Mouse (Mus musculus): ENCODE measurements at regions not wholly inside any gene's neighbourhood (a gene's known extent, or its start where the extent isn't known, plus 50 kb on each side); places are given as distances from the start of the nearest gene placed in this dataset.

DNA sequence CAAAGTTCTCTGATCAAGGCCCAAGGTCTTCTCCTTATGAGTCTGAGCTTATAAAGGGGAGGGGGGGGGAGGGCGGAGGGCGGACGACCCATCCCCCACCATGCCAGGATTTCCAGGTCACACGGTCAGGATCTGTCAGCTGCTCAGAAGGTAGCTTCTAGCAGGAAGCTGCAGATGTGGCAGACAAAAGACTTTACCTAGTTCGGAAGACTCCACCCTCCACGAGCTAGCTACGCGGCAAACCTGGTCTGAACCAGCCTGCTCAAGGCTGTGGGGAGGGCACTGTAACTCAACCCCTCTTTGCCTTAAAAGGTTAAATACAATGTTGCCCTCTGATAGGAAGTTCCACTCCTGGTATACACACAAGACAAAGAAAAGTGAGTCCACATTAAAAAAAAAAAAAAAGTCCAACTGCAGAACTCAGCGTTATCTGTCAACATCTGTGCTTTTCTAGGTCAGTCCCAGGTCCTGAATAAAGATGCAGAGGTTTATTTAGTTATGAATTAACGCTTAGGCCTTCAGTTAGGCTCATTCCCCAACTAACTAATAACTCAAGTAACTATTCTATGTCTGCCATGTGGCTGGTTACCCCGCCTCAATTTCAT lies 108.7 kb downstream of the Rpl14 start:
- no peak overlapping the region for H3K27ac ChIP-seq
- TF ChIP-seq POLR2A (IDR thresholded peaks at IDR 0.05; ENCODE audit: insufficient read depth, low read depth, low read length) (no peak), CTCF (IDR thresholded peaks at IDR 0.05) (no peak), EP300 (IDR thresholded peaks at IDR 0.05; ENCODE audit: insufficient read depth, low read depth, low read length) (no peak)
- no peaks in the 10 kb centered on the region for H3K27me3 ChIP-seq (ENCODE audit: control insufficient read depth, insufficient read depth, low read length)
- no peaks in the 10 kb centered on the region for H3K36me3 ChIP-seq (ENCODE audit: control insufficient read depth, insufficient read depth, low read length)
- no peaks in the 10 kb centered on the region for H3K79me2 ChIP-seq (replicated peaks; ENCODE audit: control insufficient read depth, insufficient read depth, low read length)
- no peak overlapping the region for H3K9ac ChIP-seq (ENCODE audit: low read depth, low read length)
- no peak for DNase-seq
- 47% methylated on average over 11 of the region's 11 CpGs for WGBS
- intact Hi-C loops (cut with DNase I) = no loop called here
- no peak overlapping the region for H3K4me3 ChIP-seq
- peaks cover 6% of the 10 kb centered on the region for H3K4me1 ChIP-seq (ENCODE audit: control insufficient read depth, insufficient read depth, low read length)

DNA sequence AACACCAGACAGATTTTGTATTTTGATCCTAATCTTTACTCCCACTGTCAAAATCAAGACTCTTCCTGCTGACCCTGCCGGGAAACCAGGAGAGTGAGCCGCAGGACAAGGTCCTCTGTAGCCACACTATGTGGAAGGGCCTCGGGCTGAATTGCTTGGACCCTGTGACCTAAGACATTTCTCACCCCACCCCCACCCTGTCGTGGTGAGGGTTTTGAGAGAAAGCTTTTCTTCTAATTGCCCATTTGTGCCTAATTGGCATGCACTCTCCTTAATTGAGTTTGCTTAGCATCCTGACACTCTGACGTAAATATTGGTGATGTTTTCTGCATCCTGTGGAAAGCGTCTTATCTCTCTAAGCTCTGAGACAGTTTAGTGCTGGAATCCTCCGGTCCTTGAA lies 110.2 kb downstream of the Rpl14 start:
- no peak for DNase-seq
- no peaks in the 10 kb centered on the region for H3K27me3 ChIP-seq (ENCODE audit: control insufficient read depth, insufficient read depth, low read length)
- no peak overlapping the region for H3K4me3 ChIP-seq
- H3K79me2 ChIP-seq (replicated peaks; ENCODE audit: control insufficient read depth, insufficient read depth, low read length) = no peaks in the 10 kb centered on the region
- TF ChIP-seq POLR2A (IDR thresholded peaks at IDR 0.05; ENCODE audit: insufficient read depth, low read depth, low read length) (no peak), EP300 (IDR thresholded peaks at IDR 0.05; ENCODE audit: insufficient read depth, low read depth, low read length) (no peak), CTCF (IDR thresholded peaks at IDR 0.05) (no peak)
- peaks cover 5% of the 10 kb centered on the region for H3K4me1 ChIP-seq (ENCODE audit: control insufficient read depth, insufficient read depth, low read length)
- no peak overlapping the region for H3K9ac ChIP-seq (ENCODE audit: low read depth, low read length)
- intact Hi-C loops (cut with DNase I) = no loop called here
- H3K27ac ChIP-seq = no peak overlapping the region
- no peaks in the 10 kb centered on the region for H3K36me3 ChIP-seq (ENCODE audit: control insufficient read depth, insufficient read depth, low read length)
- WGBS = 44% methylated on average over 7 of the region's 7 CpGs

DNA sequence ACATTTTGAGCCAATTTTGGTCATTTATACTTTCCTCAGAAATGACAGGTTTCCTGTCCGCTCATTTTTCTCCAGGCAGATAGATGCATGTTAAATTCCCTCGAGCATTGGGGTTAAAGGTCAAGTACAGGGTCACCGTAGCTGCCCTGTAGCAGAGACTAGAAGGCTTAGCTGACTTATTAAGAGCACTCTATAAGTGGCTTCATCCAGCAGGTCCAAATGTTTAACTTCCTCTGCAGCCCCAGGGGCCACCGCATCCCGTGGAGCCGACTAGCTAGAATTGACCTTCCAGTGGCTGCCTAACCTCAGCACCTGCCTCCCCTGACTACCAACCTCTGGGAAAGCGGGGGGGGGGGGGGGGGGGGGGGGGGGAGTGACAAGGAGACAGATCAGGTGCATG lies 114.7 kb downstream of the Rpl14 start:
- TF ChIP-seq EP300 (IDR thresholded peaks at IDR 0.05; ENCODE audit: insufficient read depth, low read depth, low read length) = no peak
- TF ChIP-seq CTCF (IDR thresholded peaks at IDR 0.05) = no peak
- no peak for TF ChIP-seq POLR2A (IDR thresholded peaks at IDR 0.05; ENCODE audit: insufficient read depth, low read depth, low read length)
- DNase-seq = no peak
- H3K79me2 ChIP-seq (replicated peaks; ENCODE audit: control insufficient read depth, insufficient read depth, low read length) = no peaks in the 10 kb centered on the region
- H3K9ac ChIP-seq (ENCODE audit: low read depth, low read length) = no peak overlapping the region
- WGBS = 34% methylated on average over 6 of the region's 7 CpGs
- H3K4me1 ChIP-seq (ENCODE audit: control insufficient read depth, insufficient read depth, low read length) = peaks cover 4% of the 10 kb centered on the region
- no peak overlapping the region for H3K27ac ChIP-seq
- H3K4me3 ChIP-seq = no peak overlapping the region
- intact Hi-C loops (cut with DNase I) = no loop called here
- H3K36me3 ChIP-seq (ENCODE audit: control insufficient read depth, insufficient read depth, low read length) = no peaks in the 10 kb centered on the region
- H3K27me3 ChIP-seq (ENCODE audit: control insufficient read depth, insufficient read depth, low read length) = no peaks in the 10 kb centered on the region

DNA sequence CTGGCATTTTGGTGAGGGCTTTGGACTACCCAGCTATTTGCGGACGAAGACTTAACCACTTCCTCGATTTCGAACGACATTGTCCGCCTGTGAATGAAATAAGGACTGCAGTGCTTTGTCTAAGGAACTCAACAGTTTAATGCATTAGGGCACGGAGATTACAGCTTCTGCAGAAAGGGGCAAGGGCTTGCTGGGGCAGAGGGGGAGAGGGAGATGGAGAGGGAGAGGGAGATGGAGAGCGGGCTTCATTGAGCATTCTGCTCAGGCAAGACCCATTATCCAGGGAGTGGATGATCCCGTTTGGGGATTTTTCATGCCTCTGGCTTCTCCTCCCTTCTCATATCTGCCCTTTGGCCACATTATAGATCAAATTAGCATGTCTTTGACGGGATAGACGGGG lies 117.8 kb downstream of the Rpl14 start:
- H3K4me3 ChIP-seq = no peak overlapping the region
- H3K36me3 ChIP-seq (ENCODE audit: control insufficient read depth, insufficient read depth, low read length) = no peaks in the 10 kb centered on the region
- intact Hi-C loops (cut with DNase I) = no loop called here
- H3K79me2 ChIP-seq (replicated peaks; ENCODE audit: control insufficient read depth, insufficient read depth, low read length) = no peaks in the 10 kb centered on the region
- no peaks in the 10 kb centered on the region for H3K27me3 ChIP-seq (ENCODE audit: control insufficient read depth, insufficient read depth, low read length)
- H3K27ac ChIP-seq = no peak overlapping the region
- no peak overlapping the region for H3K9ac ChIP-seq (ENCODE audit: low read depth, low read length)
- 87% methylated on average over 11 of the region's 11 CpGs for WGBS
- no peak for DNase-seq
- peaks cover 11% of the 10 kb centered on the region for H3K4me1 ChIP-seq (ENCODE audit: control insufficient read depth, insufficient read depth, low read length)
- TF ChIP-seq EP300 (IDR thresholded peaks at IDR 0.05; ENCODE audit: insufficient read depth, low read depth, low read length) = no peak

DNA sequence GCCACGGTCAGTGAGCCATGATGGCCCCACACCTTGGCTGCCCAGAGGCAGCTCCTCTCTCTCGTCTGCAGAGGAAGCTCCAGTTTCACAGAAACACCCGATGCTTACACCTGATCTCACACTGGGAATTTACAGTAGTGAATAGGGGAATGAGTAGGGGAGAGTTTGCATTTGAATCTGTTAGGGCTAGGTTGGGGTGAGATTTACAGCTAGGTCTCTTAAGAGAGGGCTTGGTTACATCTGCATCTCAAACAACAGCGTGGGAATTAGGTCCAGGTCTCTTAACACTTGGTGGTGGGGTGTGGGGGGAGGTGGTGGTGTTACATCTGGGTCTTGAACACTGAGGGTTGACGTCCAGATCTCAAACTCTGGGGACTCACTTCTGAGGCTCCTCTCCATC lies 119.3 kb downstream of the Rpl14 start:
- Histone ChIP-seq H3K27ac (peak overlapping the region; percentile 90), H3K4me1 (ENCODE audit: control insufficient read depth, insufficient read depth, low read length) (peaks cover 13% of the 10 kb centered on the region), H3K27me3 (ENCODE audit: control insufficient read depth, insufficient read depth, low read length) (no peaks in the 10 kb centered on the region), H3K4me3 (no peak overlapping the region), H3K79me2 (replicated peaks; ENCODE audit: control insufficient read depth, insufficient read depth, low read length) (no peaks in the 10 kb centered on the region), H3K36me3 (ENCODE audit: control insufficient read depth, insufficient read depth, low read length) (no peaks in the 10 kb centered on the region), H3K9ac (ENCODE audit: low read depth, low read length) (no peak overlapping the region)
- 56% methylated on average over 5 of the region's 5 CpGs for WGBS
- no peak for TF ChIP-seq EP300 (IDR thresholded peaks at IDR 0.05; ENCODE audit: insufficient read depth, low read depth, low read length)
- TF ChIP-seq CTCF (IDR thresholded peaks at IDR 0.05) = no peak
- TF ChIP-seq POLR2A (IDR thresholded peaks at IDR 0.05; ENCODE audit: insufficient read depth, low read depth, low read length) = no peak
- no peak for DNase-seq
- intact Hi-C loops (cut with DNase I) = loop anchor here (2.0 to 5.0 kb wide), 4 partner anchors 42 to 247 kb away; no protein-coding TSS in a partner anchor

DNA sequence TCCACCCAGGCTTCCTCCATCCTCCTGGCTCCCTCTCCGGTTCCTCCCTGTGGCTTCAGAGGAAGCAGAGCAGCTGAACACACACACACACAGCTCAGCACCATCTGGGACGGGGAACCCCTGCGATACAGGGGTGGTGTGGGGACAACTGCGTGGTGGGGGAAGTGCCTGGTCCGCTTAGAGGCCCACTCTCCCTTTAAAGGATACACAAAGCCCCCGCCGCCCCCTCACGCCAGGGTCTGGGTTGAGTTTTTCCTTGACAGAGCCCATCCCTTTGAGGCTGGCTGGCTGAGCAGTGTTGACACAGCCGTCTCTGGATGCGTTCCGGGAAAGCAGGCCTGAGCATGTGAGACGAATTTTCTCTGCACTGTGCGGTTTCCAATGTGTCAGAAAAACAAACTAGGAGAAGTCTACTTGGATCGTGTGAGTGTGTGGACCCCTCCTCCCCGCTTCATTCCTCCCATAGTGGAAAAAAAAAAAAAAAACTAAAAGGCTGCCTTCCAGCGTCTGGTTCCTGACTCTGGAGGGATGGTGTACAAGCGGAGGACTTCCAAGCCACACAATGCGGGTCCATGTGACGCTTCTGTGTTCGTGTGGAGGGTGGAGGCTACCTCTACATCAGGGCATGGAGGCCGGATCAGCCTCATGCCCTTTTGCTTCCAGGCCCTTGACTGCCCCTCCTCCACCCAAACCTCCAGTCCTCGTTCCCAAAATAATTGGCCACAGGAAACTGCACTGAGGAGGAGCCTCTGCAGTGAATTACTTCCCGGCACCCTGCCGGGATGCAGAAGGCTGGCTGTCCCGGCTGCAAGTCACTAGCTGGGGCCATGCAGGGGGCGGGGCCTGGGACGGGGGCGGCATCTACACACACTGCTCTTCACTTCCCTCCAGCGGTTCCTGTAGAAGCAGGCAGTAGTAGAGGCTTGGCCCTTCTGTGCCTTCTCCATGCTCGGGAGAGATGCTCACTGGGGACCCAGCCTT lies 120.0 kb downstream of the Rpl14 start:
- peak; percentile 89 to 93 for DNase-seq
- Histone ChIP-seq H3K4me1 (ENCODE audit: control insufficient read depth, insufficient read depth, low read length) (peaks cover 14% of the 10 kb centered on the region), H3K79me2 (replicated peaks; ENCODE audit: control insufficient read depth, insufficient read depth, low read length) (no peaks in the 10 kb centered on the region), H3K9ac (ENCODE audit: low read depth, low read length) (peak overlapping the region; percentile 36), H3K27ac (peak overlapping the region; percentile 90), H3K4me3 (peak overlapping the region; percentile 9; the same call in 1 of the 2 replicates), H3K27me3 (ENCODE audit: control insufficient read depth, insufficient read depth, low read length) (no peaks in the 10 kb centered on the region), H3K36me3 (ENCODE audit: control insufficient read depth, insufficient read depth, low read length) (no peaks in the 10 kb centered on the region)
- 15% methylated on average over 30 of the region's 30 CpGs for WGBS
- TF ChIP-seq POLR2A (IDR thresholded peaks at IDR 0.05; ENCODE audit: insufficient read depth, low read depth, low read length) = peak; percentile 69
- peak; percentile 72 for TF ChIP-seq CTCF (IDR thresholded peaks at IDR 0.05)
- peak; percentile 58; the same call in 1 of the 2 replicates for TF ChIP-seq EP300 (IDR thresholded peaks at IDR 0.05; ENCODE audit: insufficient read depth, low read depth, low read length)
- intact Hi-C loops (cut with DNase I) = loop anchor here (1.0 to 5.0 kb wide), 5 partner anchors 42 to 246 kb away; no protein-coding TSS in a partner anchor
